Mouse (Mus musculus): ENCODE measurements around the gene Ndufs2.

- TF ChIP-seq CTCF (IDR thresholded peaks at IDR 0.05; ENCODE audit: control insufficient read depth, insufficient read depth, insufficient read length) (no peak), USF1 (IDR thresholded peaks at IDR 0.05; ENCODE audit: low read depth) (no peak), MAX (IDR thresholded peaks at IDR 0.05) (no peak)
These were observed 6.6 kb upstream of the Ndufs2 start for GRCm38 (mm10) chr1:171257781-171258180.

Measured in C2C12 (cell line).